Mouse (Mus musculus): ENCODE results near the gene Prkcb. TPM values are rescaled to one million over a fixed set of nuclear protein-coding genes. Genes with fewer than 3 reads are reported as not detected.

Prkcb gene
- polyA plus RNA-seq, 1 experiment from 2014 or later, result 32.5 TPM

DNA sequence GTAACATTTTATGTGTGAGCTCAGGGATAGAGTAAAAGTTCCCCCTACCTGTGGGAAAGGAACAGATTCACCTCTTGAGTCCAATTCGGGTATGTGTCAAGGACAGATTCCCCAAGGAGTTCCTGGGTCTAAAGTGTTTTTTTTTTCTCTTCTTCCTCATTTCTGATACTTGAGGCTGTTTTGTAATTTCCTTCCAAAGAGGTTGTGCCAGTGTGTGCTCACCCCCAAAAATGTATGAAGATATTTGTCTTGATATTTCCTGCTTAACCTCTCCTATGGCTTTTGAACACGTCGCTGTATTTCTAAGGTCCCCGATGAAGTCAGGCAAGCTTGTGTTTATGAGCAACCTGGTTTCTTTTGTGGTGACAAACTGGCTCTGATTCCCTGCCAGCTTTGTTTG is 30.0 kb upstream of the Prkcb start:
- no peak overlapping the region for H3K4me3 ChIP-seq
- 84% methylated on average over 4 of the region's 4 CpGs for WGBS
- H3K27me3 ChIP-seq, result no peaks in the 10 kb centered on the region
- no peaks in the 10 kb centered on the region for H3K36me3 ChIP-seq
- H3K9ac ChIP-seq, result no peak overlapping the region
- H3K4me2 ChIP-seq (replicated peaks), result no peak overlapping the region
- H3K4me1 ChIP-seq, result no peaks in the 10 kb centered on the region
- H3K27ac ChIP-seq, result no peak overlapping the region
- H3K9me3 ChIP-seq (replicated peaks), result no peaks in the 10 kb centered on the region
- no peak for ATAC-seq (ENCODE audit: low FRiP score)

DNA sequence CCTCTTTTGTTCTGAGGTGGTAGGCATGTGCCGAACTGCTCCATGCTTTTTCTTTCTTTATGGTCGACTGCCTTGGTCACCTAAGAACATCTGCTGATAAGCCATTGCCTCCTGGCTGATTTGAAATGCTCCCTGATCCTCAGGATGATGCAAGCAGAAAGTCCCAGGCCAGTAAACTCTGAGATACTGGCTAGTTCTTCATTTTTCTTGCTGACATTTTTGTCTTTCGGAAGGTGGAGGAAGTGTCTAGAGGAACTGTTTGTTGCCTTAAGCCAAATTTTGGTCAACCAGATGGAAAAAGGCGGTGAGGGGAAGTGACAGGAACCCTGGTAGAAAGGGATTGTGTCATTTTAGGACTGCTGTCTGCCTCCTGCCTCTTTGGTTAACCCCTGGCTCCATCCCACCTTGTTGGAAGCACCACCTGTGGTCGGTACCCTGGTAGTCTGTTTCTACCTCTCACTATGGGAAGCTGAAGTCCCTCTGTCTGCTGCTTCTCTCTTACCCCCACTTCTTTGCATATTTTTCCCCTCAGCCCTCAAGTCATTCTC is 28.4 kb upstream of the Prkcb start:
- Histone ChIP-seq H3K9ac (no peak overlapping the region), H3K4me3 (no peak overlapping the region), H3K36me3 (no peaks in the 10 kb centered on the region), H3K4me1 (no peaks in the 10 kb centered on the region), H3K9me3 (replicated peaks) (no peaks in the 10 kb centered on the region), H3K27ac (no peak overlapping the region), H3K27me3 (no peaks in the 10 kb centered on the region), H3K4me2 (replicated peaks) (no peak overlapping the region)
- ATAC-seq (ENCODE audit: low FRiP score), result no peak
- WGBS, result 79% methylated on average over 5 of the region's 5 CpGs

DNA sequence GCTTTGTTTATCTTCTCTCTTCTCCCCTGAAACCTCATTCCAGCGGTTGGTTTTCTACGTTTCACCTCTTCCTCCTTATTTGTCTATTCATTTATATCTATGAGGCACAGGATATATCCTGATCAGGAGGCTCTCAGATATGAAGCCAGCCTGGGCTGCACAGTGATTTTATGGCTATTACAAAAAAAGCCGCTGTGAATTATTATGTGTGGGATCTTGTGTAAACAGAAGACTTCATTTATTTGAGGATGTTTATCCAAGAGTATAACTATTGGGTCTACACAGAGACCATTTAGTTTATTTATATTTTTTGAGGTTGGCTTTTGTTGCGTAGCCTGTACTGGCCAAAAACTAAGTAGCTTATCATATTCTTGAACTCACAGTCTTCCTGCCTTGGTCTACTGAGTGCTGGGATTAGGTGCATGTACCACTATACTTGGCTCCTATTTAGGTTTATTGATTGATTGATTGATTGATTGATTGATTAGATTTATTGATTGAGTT is 19.5 kb upstream of the Prkcb start:
- H3K36me3 ChIP-seq, result no peaks in the 10 kb centered on the region
- ATAC-seq (ENCODE audit: low FRiP score), result no peak
- H3K9ac ChIP-seq, result no peak overlapping the region
- 86% methylated on average over 4 of the region's 4 CpGs for WGBS
- H3K4me2 ChIP-seq (replicated peaks), result no peak overlapping the region
- H3K27ac ChIP-seq, result no peak overlapping the region
- no peaks in the 10 kb centered on the region for H3K9me3 ChIP-seq (replicated peaks)
- H3K27me3 ChIP-seq, result no peaks in the 10 kb centered on the region
- no peaks in the 10 kb centered on the region for H3K4me1 ChIP-seq
- no peak overlapping the region for H3K4me3 ChIP-seq

DNA sequence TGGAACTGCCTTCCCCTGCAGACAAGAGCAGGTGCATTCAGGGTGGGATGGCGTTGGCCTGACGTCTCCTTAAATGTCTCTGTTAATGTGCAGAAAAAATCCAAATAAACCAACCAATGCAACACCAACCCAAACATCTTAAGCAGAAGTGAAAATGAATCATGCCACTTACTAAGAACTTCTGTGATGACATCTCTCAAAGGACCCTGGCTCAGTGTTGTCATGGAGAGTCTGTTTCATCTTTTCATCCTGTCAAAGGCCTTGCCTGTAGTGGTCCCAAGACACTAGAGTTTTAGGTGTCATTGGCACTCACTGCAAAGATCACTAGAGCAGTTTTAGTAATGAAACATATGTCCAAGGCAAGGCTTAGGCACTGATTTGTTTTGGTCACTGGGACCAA is 16.2 kb upstream of the Prkcb start:
- H3K36me3 ChIP-seq, result no peaks in the 10 kb centered on the region
- H3K9ac ChIP-seq, result no peak overlapping the region
- H3K4me2 ChIP-seq (replicated peaks), result no peak overlapping the region
- no peaks in the 10 kb centered on the region for H3K9me3 ChIP-seq (replicated peaks)
- H3K4me3 ChIP-seq, result no peak overlapping the region
- H3K27ac ChIP-seq, result no peak overlapping the region
- H3K27me3 ChIP-seq, result no peaks in the 10 kb centered on the region
- no peaks in the 10 kb centered on the region for H3K4me1 ChIP-seq
- 98% methylated on average over 2 of the region's 2 CpGs for WGBS
- no peak for ATAC-seq (ENCODE audit: low FRiP score)

DNA sequence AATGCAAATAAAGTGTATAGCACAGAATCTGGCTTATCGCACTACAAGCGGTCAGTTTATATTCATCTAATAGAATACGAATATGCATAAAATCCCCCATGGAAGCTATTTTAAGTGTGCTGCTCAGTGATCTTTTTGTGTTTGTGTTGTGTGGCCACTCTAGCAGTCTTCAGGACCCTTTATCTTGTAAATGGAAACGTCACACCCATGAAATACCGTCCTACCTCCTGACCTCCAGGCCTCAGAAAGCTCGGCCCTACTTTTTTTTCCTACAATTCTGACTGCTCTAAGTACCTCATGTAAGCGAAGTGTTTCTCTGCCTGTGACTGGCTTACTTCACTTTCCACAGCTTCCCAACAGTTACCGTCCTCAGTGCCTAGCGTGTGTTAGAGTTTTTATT is 9.0 kb upstream of the Prkcb start:
- no peak overlapping the region for H3K9ac ChIP-seq
- 86% methylated on average over 9 of the region's 9 CpGs for WGBS

DNA sequence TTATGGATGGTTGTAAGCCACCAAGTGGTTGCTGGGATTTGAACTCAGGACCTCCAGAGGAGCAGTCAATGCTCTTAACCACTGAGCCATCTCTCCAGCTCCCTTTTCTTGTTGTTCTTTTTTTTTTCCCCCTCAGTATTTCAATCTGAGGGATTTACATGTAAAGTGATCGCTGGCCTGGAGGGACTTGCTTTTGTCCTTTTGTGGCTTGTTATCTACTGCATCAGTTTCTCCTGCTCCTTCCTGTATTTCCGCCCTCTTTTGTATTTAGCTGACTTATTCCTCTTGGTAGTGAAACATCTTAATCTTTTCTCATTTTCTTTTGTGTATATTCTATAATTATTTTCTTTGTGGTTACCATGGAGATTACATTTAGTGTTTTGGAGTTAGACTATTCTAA is 8.2 kb upstream of the Prkcb start:
- Histone ChIP-seq H3K27me3 (no peaks in the 10 kb centered on the region), H3K4me1 (no peaks in the 10 kb centered on the region), H3K9me3 (replicated peaks) (no peaks in the 10 kb centered on the region), H3K9ac (no peak overlapping the region), H3K4me3 (no peak overlapping the region), H3K27ac (no peak overlapping the region), H3K4me2 (replicated peaks) (no peak overlapping the region), H3K36me3 (no peaks in the 10 kb centered on the region)
- WGBS, result 78% methylated on average over 2 of the region's 2 CpGs
- no peak for ATAC-seq (ENCODE audit: low FRiP score)

More for the DNA sequence above, 9.0 kb upstream of the Prkcb start:
- Histone ChIP-seq H3K36me3 (no peaks in the 10 kb centered on the region), H3K27ac (no peak overlapping the region), H3K9me3 (replicated peaks) (no peaks in the 10 kb centered on the region), H3K4me3 (no peak overlapping the region), H3K4me2 (replicated peaks) (no peak overlapping the region), H3K27me3 (no peaks in the 10 kb centered on the region), H3K4me1 (no peaks in the 10 kb centered on the region)
- ATAC-seq (ENCODE audit: low FRiP score), result no peak

DNA sequence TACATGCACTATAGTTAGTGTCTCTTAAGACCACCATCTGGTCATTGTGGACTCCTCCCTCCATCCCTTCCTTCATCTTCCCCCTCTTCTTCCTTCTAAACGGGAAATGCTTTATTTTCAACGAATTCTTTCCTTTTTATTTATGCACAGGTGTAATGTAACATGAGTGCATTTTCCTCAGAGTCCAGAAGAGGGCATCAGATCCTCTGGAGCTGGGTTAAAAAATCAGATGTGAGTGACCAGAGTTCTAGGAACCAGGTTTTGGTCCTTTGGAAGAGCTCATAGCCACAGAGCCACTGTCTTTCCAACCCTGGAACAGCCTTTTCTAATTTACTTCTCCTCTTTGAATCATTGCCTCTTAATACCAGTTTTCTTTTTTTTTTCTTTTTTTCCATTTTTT is 6.0 kb upstream of the Prkcb start:
- no peak overlapping the region for H3K4me3 ChIP-seq
- 88% methylated on average over 2 of the region's 2 CpGs for WGBS
- H3K27me3 ChIP-seq, result peaks cover 5% of the 10 kb centered on the region; the same call in 1 of the 2 replicates
- no peak overlapping the region for H3K4me2 ChIP-seq (replicated peaks)
- no peaks in the 10 kb centered on the region for H3K4me1 ChIP-seq
- H3K27ac ChIP-seq, result no peak overlapping the region
- no peaks in the 10 kb centered on the region for H3K9me3 ChIP-seq (replicated peaks)
- no peaks in the 10 kb centered on the region for H3K36me3 ChIP-seq
- no peak overlapping the region for H3K9ac ChIP-seq
- ATAC-seq (ENCODE audit: low FRiP score), result no peak

DNA sequence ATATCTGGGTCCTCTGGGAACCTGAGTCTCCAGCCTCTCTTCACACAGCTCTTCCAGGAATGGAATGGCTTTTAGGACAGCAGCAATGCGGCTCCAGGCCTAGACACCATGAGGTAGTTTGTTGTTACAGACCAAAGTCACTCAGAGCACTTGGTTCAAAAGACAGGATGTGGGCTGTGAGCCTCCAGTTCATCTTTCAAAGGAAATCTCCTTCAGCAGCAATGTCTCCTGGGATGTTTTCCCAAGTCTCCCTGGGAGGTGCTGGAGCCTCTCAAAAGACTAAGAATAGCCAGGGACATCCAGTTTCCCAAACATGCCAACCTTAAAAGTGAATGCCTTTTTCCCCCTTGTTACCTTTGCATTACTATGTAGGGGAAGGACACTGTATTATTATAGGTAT is 1.3 kb upstream of the Prkcb start:
- no peak for ATAC-seq (ENCODE audit: low FRiP score)
- no peak overlapping the region for H3K27ac ChIP-seq
- H3K4me1 ChIP-seq, result peaks cover 18% of the 10 kb centered on the region
- H3K9me3 ChIP-seq (replicated peaks), result no peaks in the 10 kb centered on the region
- no peak overlapping the region for H3K4me2 ChIP-seq (replicated peaks)
- no peak overlapping the region for H3K4me3 ChIP-seq
- 44% methylated on average over 1 of the region's 1 CpGs for WGBS
- H3K9ac ChIP-seq, result no peak overlapping the region
- H3K27me3 ChIP-seq, result peaks cover 38% of the 10 kb centered on the region
- H3K36me3 ChIP-seq, result no peaks in the 10 kb centered on the region

DNA sequence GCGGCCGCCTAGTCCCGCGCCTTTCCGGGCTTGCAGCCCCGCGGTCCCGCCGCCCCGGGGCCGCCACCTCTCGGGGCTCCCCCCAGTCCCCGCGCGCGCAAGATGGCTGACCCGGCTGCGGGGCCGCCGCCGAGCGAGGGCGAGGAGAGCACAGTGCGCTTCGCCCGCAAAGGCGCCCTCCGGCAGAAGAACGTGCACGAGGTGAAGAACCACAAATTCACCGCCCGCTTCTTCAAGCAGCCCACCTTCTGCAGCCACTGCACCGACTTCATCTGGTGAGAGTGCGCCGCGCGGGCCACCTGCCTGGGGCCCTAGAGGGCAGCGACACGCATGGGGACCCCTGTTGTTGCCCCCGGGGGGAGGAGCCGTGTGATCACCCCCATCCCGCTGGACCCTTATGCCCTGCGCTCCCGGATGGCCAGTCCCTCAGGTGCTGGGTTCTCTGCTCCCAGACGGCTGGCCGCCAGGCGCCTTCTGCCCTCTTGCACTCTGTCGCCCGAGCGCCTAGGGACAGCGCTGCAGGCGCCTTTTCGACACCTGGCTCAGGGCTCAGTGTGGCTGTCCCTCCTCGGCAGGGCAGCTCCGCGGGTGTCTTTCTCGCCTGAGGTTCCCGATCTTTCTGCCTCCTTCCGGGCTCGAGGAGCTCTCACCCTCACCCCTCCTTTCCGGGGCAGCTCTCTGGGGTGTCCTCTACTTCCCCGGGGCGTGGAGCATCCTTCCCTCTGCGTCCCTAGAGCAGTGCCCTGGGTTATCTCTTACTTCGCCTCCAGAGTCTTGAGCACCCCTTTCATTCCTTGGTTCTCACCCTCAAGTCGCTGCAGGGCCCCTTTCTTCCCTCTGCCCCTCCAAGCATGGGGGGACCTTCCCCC is 926 bp downstream of the Prkcb start:
- Histone ChIP-seq H3K9ac (peak overlapping the region; percentile 59), H3K9me3 (replicated peaks) (no peaks in the 10 kb centered on the region), H3K4me2 (replicated peaks) (peak overlapping the region; percentile 94), H3K27ac (no peak overlapping the region), H3K27me3 (peaks cover 38% of the 10 kb centered on the region), H3K36me3 (no peaks in the 10 kb centered on the region), H3K4me3 (peak overlapping the region; percentile 68), H3K4me1 (peaks cover 18% of the 10 kb centered on the region)
- under 1% methylated on average over 59 of the region's 66 CpGs for WGBS
- peak; percentile 57 for ATAC-seq (ENCODE audit: low FRiP score)

DNA sequence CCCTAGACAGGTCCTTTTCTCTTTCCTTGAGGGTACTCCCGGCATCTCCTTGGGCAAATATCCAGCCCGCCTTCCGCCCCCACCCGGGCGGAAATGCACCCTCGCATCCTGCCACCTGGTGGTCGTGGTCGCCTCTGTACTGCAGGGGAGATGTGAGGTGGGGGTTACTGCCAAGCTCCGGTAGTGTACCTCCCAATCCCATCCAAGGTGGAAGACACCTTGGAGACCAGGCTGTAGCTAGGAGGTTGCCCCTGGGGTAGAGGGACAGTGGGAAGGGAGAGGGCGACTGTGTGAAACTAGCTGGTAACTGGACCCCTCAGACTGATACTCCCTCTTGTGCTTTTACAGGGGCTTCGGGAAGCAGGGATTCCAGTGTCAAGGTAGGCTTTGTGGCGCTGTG is 1.6 kb downstream of the Prkcb start:
- no peak overlapping the region for H3K27ac ChIP-seq
- H3K4me2 ChIP-seq (replicated peaks), result peak overlapping the region; percentile 94
- H3K9ac ChIP-seq, result no peak overlapping the region
- H3K4me3 ChIP-seq, result peak overlapping the region; percentile 68
- peaks cover 18% of the 10 kb centered on the region for H3K4me1 ChIP-seq
- peaks cover 38% of the 10 kb centered on the region for H3K27me3 ChIP-seq
- 10% methylated on average over 12 of the region's 12 CpGs for WGBS
- no peaks in the 10 kb centered on the region for H3K36me3 ChIP-seq
- H3K9me3 ChIP-seq (replicated peaks), result no peaks in the 10 kb centered on the region
- no peak for ATAC-seq (ENCODE audit: low FRiP score)

DNA sequence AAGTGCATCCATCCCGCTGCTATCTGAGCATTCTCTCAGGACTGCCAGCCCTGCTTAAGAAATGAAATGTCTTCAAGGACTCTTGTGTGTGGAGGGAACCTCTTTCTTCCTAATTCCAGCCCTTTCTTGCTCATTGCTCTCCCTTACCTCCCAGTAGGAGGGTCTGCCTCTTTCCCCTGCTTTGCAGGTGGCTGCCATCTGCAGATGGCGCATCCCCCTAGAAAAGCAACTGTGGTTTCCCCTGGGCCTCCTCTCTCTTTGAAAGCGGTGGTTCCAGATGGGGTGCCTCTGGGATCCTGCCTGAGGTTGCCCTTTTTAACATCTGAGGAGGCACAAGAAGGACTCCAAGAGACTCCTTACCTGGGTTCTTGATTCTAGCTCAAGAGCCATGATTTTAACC is 2.2 kb downstream of the Prkcb start:
- H3K4me3 ChIP-seq, result no peak overlapping the region
- H3K27ac ChIP-seq, result no peak overlapping the region
- no peak overlapping the region for H3K9ac ChIP-seq
- H3K4me1 ChIP-seq, result peaks cover 18% of the 10 kb centered on the region
- H3K36me3 ChIP-seq, result no peaks in the 10 kb centered on the region
- no peak overlapping the region for H3K4me2 ChIP-seq (replicated peaks)
- H3K27me3 ChIP-seq, result peaks cover 38% of the 10 kb centered on the region
- WGBS, result 53% methylated on average over 3 of the region's 3 CpGs
- no peak for ATAC-seq (ENCODE audit: low FRiP score)
- no peaks in the 10 kb centered on the region for H3K9me3 ChIP-seq (replicated peaks)

DNA sequence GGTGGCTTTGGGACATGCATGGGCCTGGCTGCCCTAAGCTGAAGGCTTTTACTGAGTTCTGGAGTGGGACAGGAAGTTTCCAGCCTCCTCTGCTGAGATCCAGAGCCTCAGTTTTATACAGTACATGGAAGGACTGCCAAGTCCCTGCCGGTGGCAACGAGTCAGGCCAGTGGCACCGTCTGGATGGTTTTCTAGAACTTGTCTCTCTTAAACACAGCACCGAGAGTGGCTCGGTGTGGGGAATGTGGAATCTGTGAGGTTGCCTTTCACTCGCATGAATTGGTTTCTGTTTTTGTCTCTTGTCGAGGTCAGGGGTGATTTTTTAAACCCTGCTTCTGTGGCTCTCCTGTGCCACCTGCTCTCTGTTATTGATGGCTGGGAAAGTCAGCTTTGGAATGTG is 3.6 kb downstream of the Prkcb start:
- Histone ChIP-seq H3K9me3 (replicated peaks) (no peaks in the 10 kb centered on the region), H3K36me3 (no peaks in the 10 kb centered on the region), H3K4me2 (replicated peaks) (no peak overlapping the region), H3K9ac (no peak overlapping the region), H3K27me3 (peaks cover 37% of the 10 kb centered on the region), H3K27ac (no peak overlapping the region), H3K4me3 (no peak overlapping the region), H3K4me1 (peaks cover 18% of the 10 kb centered on the region)
- 54% methylated on average over 7 of the region's 7 CpGs for WGBS
- ATAC-seq (ENCODE audit: low FRiP score), result no peak

DNA sequence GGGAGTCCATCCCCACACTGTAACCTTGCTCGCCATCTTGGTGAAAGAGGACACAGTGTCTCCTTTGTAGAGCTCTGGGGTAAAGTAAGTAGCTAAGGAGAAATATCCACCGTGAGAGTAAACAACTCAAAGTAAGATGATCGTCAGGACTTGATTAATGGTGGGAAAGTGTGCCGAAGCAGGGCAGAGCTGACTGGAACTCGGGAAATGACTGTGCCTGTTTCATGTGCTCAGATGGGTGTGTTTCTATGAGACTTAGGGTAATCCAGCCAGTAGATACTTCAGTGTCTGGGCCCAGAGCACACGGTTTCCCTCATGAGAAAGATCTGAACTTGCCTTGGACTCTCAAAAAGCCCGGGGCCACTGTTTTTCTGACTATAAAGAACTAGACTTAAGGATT is 5.6 kb downstream of the Prkcb start:
- H3K4me3 ChIP-seq, result no peak overlapping the region
- WGBS, result 84% methylated on average over 7 of the region's 7 CpGs
- ATAC-seq (ENCODE audit: low FRiP score), result no peak

More for the DNA sequence above, 5.6 kb downstream of the Prkcb start:
- Histone ChIP-seq H3K9ac (no peak overlapping the region), H3K4me1 (peaks cover 12% of the 10 kb centered on the region), H3K4me2 (replicated peaks) (no peak overlapping the region), H3K36me3 (no peaks in the 10 kb centered on the region), H3K27me3 (peaks cover 27% of the 10 kb centered on the region), H3K27ac (no peak overlapping the region), H3K9me3 (replicated peaks) (no peaks in the 10 kb centered on the region)

All from hindbrain, embryonic 12.5 days (tissue).